Mouse (Mus musculus) inflammation-experienced regulatory T-cells, adult 6 months (primary cell): Measurements from ENCODE around the gene Bicral. TPM values are rescaled to one million over a fixed set of nuclear protein-coding genes. Genes with fewer than 3 reads are reported as not detected.

Experiments
- ATAC-seq: one replicate; pipeline ENCODE4 v1.8.0; 2017
- polyA plus RNA-seq, 3 experiments: library from polyadenylated mRNA; unstranded; fragments of 100-300 nt; shearing (Covaris generic); gene quantifications; one replicate each; pipeline ENCODE4 v1.2.1; 2017

Bicral gene
- 1 to 10 TPM; 7.6 to 9.2 (median 9.1) TPM for polyA plus RNA-seq

DNA sequence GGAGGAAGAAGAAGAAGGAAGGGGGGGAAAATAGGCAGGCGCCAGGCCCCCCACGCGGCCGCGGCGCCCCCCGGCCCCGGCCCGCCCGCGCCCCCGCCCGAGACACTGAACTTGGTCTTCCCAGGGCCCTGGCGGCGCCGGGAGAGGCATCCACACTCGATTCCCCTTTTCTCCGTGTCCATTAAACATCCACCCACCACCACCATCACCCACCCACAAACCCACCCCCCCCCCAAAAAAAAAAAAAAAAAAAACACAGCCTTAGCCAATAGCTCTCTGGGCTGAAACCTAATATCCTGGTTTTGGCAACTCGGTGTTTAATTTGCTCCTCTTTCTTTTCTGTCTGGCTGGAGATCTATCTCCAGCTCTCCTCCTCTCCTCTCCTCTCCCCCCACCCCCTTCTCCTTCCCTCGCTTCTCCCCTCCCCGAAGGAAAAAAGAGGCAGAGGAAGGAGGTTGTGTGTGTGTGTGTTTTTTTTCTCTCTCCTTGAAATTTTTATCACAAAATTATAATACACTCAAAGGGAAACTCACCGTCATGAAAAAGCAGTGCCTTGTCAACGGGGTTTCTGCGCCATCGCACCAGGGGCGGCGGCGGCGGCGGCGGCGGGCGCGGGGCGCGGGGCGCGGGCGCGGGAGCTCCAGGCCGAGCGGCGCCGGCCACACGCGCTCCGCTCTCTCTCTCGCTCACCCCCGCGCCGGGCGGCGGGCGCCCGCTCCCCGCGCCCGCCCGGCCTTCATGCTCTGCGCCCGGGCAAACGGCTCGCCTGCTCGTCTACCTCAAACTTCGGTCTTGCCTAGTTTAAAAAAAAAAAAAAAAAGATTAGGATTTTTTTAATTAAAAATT is at the start of gene Bicral:
Gene Bicral, minus strand, starts transcription at position 580 of the 846 bp plus-strand sequence.
- peak; percentile 22 for ATAC-seq

DNA sequence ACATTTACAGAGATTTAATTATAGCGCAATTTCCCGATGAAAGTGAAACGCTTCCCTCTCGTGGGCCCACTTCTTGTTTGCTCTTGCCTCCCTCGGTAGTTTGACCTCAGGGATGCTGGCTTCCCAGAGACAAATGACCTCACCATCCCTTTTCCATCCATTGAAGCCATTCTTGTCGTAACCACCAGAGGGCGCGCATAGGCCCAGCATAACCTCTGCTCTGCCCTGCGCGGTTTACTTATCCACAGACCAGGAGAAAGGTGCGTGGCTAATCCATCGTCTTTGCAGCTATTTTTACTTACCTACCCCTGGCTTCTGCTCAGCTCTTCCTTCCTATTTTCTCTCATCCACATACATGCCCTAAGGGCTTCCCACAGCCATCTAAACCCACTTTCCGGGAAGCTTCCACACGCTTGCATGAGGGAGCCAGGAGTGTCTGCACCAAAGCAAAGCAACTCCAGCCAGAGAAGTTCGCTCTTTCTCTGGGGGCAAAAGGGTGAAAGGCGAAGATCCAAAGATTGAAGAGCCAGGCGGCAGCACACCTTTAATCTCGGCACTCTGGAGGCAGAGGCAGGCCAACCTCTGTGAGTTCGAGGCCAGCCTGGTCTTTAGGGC is 45.7 kb upstream of the Bicral start:
- peak; percentile 67 for ATAC-seq

DNA sequence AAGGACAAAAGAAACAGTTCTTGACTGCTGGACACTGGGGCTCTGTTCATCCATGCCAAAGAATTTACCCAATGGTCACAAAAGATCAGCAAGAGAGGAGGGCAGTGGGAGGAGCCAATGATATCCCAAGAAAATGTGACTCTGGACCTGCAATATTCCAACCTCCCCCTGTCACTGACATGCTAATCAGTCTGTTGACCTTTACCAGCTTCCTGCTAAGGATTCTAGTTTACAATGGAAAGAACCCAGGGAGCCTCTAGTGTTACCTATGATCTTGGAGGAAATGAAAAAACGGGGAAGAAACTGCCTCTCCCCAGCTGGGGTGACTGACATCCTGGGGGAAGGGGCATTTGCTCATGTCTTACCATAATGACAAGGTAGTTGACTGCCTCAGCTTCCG is 42.7 kb upstream of the Bicral start:
- ATAC-seq: no peak

DNA sequence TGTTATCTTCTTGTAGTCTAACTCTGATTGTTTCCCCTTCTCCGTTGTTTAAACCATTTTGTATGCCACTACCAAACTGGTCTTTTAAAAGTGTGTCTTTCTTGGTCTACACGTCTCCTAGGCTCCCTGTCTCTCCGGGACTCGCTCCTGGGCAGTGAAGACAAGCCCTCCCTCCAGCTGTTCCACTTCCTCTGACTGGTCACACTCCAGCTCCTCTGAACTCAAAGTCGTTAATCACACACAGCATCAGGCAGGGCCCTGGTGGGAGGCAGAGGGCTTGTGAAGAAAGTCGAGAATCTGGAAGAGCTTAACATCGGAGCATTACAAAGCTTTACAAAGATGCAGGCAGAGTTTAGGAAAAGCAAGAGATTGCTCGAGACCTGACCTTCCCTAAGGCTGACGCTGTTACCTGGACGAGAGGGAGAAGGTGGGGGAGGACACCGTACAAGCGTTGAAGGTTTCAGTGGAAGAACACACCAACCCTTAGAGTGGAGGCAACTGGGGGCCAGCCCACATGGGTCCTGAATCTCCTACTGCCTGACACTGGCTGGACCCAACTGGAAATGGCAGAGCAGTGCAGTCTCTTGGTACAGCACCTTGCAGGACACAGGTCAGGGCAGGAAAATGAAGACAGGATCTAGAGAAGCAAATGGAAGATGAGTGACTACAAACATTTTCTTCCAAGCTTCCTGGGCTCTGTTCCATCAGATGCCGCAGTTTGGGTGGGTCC is 39.1 kb upstream of the Bicral start:
- no peak for ATAC-seq

DNA sequence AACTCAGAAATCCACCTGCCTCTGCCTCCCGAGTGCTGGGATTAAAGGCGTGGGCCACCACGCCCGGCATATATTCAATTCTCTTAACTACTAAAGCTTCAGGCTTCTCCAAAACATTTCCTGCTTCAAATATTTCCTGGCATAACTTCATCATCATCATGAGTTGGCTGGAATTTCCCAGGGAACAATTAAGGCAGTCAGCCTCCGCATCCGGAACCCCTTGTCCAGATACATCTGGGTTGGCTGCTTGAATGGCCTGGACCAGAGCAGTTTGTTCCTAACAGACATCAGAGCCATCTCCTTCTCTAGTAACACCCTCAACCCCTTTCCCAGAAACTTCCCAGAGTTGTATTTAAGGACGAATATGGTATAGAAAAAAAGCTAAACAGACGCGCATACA is 37.1 kb upstream of the Bicral start:
- ATAC-seq: no peak

DNA sequence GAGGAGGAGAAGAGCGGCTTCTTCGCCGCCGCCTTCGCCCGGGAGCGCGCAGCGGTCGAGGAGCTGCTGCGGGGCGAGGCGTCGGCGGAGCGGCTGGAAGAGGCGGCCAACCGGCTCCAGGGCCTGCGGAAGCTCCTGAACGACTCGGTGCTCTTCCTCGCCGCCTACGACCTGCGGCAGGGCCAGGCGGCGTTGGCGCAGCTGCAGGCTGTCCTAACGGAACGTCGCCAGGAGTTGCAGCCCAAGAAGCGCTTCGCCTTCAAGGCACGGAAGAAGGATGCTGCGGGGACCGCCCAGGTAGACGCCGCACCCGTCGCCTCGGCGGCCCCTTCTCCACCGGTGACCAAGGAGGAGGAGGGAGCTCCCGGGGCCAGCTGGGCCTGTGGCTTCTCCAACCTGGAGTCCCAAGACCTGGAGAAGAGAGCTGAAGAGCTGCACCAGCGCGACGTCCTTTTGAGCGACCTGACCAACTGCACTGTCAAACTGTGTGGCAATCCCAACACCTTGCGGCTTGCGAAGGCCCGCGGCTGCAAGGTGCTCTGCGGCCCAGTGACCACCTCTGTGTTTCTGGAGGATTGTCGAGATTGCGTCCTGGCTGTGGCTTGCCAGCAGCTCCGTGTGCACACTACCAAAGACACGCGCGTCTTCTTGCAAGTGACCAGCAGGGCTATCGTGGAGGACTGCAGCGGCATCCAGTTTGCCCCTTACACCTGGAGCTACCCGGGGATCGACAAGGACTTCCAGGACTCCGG is 32.7 kb upstream of the Bicral start:
- peak; percentile 17 for ATAC-seq

DNA sequence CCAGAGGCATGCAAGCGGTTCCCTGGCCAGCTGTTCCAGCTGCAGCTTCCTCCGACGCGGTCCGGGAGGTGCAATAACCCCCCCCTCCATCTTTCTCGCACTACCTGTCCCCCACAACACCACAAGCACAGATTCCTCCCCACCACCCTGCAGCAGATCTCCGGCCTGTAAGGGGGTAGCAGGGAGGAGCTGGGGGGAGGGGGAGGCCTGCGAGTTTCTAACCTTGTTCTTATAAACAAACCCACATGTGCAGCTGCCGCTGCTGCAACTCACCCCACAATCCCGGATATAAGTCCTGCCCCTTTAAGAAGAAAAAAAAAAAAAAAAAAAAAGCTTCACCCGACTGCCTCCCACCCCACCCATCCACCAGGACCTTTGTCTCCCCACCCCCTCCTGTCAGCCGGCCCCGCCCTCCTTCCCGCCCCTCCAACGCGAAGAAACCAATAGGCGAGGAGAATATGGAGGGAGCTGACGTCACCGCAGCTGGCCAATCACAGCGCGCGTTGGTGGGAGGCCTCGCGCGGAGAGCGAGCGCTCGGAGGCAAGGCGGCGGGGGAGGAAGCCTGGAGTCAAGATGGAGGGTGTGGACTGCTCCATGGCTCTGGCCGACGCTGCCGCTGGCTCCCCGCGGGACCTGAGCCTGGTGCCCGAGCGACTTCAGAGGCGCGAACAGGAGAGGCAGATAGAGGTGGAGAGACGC is 32.0 kb upstream of the Bicral start, which contains the start of gene Tbcc:
Gene Tbcc, plus strand, starts transcription at position 569 of the 700 bp plus-strand sequence.
- peak; percentile 95 for ATAC-seq

DNA sequence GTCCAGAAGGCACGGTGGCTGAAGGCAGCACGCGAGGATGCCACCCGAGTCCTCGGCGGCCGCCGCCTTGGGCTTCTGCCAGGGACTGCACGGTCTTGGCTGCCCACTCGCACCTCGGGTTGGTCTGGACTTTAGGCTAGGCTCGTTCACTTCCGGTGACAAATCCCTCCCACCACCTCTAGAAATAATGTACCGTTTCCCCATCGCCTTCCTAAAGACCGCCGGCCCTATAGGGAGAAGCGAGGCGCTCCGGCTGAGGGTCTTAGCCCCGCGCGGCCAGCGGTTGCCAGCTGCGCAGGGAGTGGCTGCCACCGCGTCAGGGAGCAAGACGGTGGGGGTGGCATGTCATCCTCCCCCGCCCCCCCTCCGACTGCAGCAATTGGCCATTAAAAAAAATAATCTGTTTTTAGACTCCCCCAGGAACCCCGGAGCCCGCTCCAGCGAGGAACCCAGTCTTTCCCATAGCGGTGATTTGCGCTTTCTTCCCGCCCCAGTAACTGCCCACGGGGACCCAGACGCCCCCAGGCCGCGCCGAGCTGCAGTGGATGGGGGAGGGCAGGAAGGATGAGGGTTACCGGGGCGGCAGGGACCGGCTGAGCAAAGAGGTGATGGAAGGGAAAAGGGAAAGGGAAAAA is 31.3 kb upstream of the Bicral start:
- peak; percentile 12 for ATAC-seq

DNA sequence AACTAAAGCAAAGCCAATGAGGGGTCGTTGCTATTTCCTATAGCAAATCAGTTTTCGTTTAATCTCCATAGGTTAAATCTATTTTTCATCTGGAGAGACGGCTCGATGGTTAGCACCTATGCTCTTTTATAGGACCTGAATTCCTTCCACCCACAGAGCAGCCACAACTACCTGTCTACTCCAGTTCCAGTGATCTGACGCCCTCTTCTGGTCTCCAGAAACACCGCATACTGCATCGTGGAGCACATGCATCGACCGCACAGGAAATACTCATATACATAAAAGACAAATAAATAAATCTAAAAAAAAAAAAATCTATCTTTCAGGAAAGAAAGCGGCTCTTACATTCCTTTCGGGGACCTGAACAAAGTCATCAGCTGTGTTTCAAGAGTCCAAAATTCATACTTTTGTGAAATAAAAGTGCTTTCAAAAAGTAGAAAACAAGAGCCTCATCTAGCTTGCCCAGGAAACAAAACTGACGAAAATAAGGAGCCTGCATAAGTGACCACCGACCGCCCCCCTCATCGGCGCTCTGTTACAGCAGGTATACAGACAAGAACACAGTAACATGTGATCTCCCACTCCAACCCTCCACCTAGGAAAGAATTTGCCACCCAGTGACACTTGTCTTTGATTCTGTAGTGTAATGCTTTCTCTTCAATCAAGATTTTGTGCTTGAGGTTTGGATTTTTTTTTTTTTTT is 30.4 kb upstream of the Bicral start:
- no peak for ATAC-seq

DNA sequence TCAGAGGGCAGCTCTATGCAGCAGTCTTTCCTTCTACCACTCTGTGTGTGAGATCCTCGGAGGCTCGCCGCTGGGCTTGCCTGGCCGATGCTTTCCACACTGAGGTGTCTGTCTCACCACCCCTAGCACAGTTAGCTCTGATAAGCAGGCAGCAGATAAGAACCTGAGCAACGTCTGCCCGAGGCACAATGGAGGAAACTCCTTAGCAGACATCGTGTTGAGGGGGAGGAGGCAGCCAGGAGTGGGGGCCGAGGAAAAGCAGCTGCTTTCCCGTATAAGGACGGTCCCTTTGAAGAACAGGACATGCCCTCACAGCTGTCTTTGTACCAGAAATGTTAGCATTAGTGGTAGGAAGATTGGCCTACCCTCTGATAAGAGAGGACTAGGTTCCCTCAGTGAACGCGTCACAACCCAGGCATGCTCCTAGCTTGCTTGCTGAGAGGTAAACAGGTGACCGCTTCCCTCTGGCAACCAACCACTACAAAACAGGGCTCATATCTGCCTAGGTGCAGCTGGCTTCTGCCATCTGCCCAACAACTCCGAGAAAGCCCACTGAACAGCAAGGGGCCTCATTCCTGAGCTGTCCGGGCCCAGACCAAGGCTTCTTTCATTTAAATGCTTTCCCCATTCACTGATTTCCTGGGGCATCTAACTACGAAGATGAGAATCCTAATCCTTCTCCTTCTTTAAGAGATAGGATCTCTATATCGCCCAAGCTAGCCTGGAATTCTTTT is 27.8 kb upstream of the Bicral start:
- ATAC-seq: no peak

DNA sequence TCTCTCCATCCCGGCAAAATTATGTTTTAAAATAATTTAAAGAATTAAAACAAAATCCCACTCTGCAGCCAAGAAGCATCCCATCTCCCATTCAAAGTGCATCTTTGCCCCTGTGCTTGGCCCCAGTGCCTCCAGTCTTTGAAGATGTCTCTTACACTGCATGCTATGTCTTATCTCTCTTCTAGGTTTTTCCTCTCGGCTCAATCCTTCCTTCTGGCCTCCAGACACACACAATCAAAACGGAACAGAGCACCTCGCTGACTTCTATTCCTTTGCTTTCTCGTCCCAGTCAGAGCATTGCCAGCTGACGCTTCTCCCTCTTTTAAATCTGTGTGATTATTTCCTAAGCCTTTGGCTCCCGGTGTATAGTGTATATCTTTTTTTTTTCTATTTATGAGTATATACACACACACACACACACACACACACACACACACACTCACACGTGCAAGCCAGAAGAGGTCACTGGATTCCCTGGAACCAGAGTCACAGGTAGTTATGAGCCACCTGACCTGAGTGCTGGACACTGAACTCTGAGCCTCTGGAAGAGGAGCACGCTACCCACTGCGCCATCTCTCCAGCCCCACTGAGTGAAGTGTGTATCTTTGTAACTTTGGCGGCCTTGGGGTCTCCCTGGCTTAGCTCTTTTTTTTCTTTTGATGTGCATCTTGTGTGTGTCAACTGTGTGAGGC is 27.1 kb upstream of the Bicral start:
- no peak for ATAC-seq

DNA sequence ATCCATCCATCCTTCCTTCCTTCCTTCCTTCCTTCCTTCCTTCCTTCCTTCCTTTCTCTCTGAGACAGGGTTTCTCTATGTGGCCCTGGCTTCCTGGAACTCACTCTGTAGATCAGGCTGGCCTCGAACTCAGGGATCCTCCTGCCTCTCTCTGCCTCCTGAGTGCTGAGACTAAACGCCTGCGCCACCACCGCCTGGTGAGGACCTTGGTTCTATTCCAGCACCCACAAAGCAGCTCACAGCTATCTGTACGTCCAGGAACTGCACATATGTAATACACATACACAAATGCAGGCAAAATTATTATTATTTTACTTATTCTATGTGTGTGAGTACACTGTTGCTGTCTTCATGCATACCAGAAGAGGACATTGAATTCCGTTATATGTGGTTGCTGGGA is 26.5 kb upstream of the Bicral start:
- ATAC-seq: no peak

DNA sequence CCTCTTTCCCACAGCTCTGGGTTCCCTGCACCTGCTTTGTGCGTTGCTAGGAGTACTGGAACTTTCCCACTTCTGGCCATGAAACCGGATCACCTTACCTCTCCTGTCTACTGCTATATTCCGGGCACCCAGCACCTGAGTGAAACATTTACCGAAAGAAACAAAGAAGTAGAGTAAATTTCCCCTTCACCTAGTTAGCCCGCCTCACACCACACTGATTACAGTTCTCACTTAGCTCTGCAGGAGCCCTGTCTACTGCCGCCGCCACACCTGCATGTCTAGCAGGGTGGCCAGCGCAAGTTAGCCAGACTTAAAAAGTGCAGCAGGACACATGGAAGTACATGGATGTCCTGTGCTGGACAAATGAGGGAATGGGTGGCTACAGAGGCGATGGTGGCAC is 24.8 kb upstream of the Bicral start:
- ATAC-seq: no peak

DNA sequence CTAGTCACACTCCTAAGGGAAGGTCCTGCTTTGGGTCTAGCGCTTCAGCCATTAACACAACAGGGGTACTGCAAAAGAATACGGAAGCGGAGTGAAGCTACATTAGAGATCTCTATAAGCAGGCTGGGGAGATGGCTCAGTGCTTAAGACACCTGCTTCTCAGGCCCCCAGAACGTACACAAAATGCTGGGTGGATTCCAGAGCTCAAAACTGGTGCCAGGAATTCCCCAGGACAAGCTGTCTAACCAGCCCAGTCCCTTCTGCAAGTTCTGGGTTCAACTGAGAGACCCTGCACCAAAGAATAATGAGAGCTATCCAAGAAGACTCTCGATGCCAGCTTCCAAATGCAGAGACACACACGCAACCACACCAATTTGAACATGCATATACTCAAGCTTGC is 23.4 kb upstream of the Bicral start:
- no peak for ATAC-seq

DNA sequence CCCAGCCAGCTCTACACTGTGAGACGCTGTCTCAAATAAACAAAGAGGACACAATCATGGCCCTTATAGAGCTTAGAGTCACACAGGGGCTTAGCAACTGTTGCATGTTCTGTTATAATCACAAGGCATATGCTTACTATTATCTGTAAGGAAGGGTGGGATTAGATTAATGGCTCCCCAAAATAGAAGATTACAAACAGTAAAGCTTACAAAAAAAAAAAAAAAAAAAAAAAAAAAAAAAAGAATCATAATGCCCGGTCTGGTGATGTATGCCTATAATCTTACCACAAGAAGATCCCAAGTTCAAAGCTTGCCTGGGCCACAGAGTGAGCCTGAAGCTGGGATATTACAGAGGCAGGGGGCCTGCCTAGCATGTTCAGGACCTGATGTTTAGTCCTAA is 22.0 kb upstream of the Bicral start:
- no peak for ATAC-seq

DNA sequence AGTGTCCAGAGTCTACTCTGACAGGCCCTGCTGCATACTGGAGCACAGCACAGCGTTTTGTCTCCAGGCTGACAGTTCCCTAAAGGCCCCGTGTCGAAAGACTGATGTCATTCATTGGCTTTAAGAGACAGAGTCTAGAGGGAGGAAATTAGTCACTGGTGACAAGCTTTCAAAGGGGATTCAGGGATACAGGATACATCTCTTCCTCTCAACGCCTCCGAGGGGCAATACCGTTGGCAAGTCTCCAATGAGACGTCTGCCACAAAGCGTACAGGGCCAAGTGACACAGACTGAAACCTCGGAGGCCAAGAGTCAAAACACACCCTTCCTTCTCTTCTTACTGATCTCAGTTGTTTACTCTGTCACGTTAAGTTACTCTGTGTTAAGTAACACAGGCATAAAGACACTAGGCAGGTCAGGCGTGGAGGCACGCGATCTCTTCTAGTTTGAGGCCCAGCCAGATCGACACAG is 21.6 kb upstream of the Bicral start:
- peak; percentile 84 for ATAC-seq

DNA sequence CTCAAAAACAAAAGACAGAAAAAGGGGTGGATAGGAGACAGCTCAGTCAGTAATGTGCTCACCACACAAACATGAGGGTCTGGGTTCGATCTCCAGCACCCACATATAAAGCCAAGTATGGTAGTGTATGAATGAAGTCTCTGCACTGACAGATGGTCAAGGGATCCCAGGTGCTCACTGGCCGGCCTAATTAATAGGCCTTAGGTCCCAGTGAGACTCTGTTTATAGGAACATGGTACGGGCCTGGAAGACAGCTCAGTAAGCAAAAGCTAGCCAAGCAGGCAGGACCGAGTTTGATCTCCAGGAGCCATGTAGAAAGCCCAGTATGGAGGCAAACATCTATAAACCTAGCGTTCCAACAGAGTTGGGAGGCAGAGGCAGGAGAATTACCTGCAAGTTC is 18.8 kb upstream of the Bicral start:
- ATAC-seq: no peak

DNA sequence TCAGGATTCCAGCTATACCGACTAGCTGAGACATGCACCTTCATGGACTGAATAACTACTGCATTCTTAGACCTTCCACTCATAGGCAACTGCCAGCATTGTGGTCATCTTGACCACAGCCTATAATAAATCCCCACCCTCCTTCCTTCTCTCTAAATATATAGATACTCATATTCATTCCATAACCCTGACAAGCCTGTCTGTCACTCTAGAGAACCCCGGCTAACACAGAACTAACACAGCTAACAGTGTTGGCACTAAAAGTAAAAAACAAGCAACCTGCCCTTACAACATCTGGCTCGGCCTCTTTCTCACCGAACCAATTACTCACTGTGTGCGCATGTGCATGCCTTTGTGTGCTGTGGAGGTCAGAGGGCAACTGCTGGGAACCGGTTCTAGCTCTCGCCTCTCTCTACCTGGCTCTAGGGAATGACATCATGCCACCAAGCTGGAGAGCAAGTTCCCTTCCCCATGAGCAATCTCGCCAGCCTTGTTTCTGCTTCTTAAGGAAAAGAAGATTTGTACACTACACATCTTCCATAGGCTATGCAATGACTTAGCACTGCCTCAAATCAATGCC is 18.2 kb upstream of the Bicral start:
- no peak for ATAC-seq

DNA sequence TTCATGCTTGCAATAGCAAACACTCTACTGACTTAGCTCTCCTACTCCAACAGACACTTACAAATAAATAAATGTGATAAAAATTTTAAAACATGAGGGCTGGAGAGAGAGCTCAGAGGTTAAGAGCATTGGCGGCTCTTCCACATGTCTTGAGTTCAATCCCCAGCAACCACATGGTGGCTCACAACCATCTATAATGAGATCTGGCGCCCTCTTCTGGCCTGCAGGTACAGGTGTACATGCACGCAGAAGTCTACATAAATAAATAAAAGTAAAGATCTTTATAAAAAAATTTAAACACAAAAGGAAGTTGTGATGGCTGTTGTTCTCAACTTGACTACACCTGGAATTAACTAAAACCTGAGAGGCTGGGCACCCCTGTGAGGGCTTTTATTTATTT is 17.3 kb upstream of the Bicral start:
- no peak for ATAC-seq
